Mouse (Mus musculus) neural tube, embryonic 11.5 days (tissue): ENCODE data around the gene Fam166a. TPM values are rescaled to one million over a fixed set of nuclear protein-coding genes. Genes with fewer than 3 reads are reported as not detected.
A peak's percentile ranks its signal among the peaks of the same experiment; 100 is the strongest.

Source experiments
- ATAC-seq: fragments of 200-750 bp; cut with Nextera tagmentation; 2 replicates; pipeline ENCODE4 v1.8.0; 2017; ENCODE audit warnings: moderate number of reproducible peaks, mild to moderate bottlenecking, moderate TSS enrichment, moderate library complexity; ENCODE audit not compliant: insufficient read depth, low FRiP score, low TSS enrichment
- DNase-seq: peaks from one replicate; pipeline ENCODE4 v3.0.0-alpha.2; 2015; ENCODE audit warnings: low spot score
- H3K27ac ChIP-seq: fragments of 300-500 bp; sonication (generic); 2 replicates; pipeline ENCODE4 v1.5.1; 2014; ENCODE audit warnings: low read depth, mild to moderate bottlenecking, low read length
- H3K27me3 ChIP-seq: fragments of 300-500 bp; sonication (generic); 2 replicates; pipeline ENCODE4 v1.6.1; 2014; ENCODE audit warnings: mild to moderate bottlenecking, low read length, mixed read lengths; ENCODE audit not compliant: control insufficient read depth, insufficient read depth
- H3K36me3 ChIP-seq: fragments of 300-500 bp; sonication (generic); 2 replicates; pipeline ENCODE4 v1.6.1; 2014; ENCODE audit warnings: mild to moderate bottlenecking, low read length, moderate library complexity, mixed read lengths; ENCODE audit not compliant: control insufficient read depth, insufficient read depth
- H3K4me1 ChIP-seq: fragments of 300-500 bp; sonication (generic); 2 replicates; pipeline ENCODE4 v1.6.1; 2014; ENCODE audit warnings: low read length, mixed read lengths; ENCODE audit not compliant: control insufficient read depth, insufficient read depth
- H3K4me2 ChIP-seq: fragments of 300-500 bp; sonication (generic); 2 replicates; pipeline ENCODE4 v1.6.1; 2014; ENCODE audit warnings: low read depth, mild to moderate bottlenecking, moderate library complexity
- H3K4me3 ChIP-seq: fragments of 300-500 bp; sonication (generic); 2 replicates; pipeline ENCODE4 v1.5.1; 2014; ENCODE audit warnings: low read depth, low read length
- H3K9ac ChIP-seq: fragments of 300-500 bp; sonication (generic); 2 replicates; pipeline ENCODE4 v1.6.1; 2014; ENCODE audit warnings: mild to moderate bottlenecking, low read length
- H3K9me3 ChIP-seq: fragments of 300-500 bp; sonication (generic); 2 replicates; pipeline ENCODE4 v1.6.1; 2016; ENCODE audit warnings: low read length; ENCODE audit not compliant: control insufficient read depth
- WGBS: fragments of 180-500 bp; shearing (Covaris S2); extraction: QIAGEN DNeasy Blood & Tissue Kit; methylation state at CpG from one replicate; pipeline ENCODE4 v1.1.7; 2014; 5-methylcytosine and 5-hydroxymethylcytosine counted together
- polyA plus RNA-seq: library from polyadenylated mRNA; unstranded; fragments of >200 nt; fragmentation: Nextera tagmentation; extraction: Ambion mirVana; gene quantifications from 2 replicates; pipeline ENCODE4 v1.2.1, GENCODE M21; 2014

The Fam166a gene
- polyA plus RNA-seq, 1 experiment from 2014 or later: not detected

DNA sequence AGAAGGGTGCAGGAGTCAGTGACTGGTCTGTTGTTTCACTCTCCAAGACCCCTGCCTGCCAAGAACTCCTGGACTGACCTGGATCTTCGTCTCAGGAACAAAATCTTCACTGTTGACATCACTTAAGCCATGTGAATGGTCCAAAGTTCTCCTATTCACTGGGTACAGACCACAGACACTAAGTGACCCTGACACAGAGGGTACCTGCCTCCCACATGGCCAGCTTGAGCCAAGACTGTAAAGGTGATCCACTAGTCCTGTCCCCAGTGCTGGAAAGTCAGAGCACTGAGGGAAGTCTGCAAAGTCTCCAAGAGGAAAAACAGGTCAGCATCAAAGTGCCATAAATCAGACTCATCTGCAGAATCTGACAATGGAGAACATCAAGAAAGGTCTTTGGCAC, 11.0 kb upstream of the Fam166a start:
- ATAC-seq (no peak), DNase-seq (no peak)
- Histone ChIP-seq H3K27ac (no peak overlapping the region), H3K27me3 (no peaks in the 10 kb centered on the region), H3K4me3 (no peak overlapping the region), H3K9ac (no peak overlapping the region), H3K9me3 (no peaks in the 10 kb centered on the region), H3K36me3 (peaks cover 17% of the 10 kb centered on the region), H3K4me2 (no peak overlapping the region), H3K4me1 (peaks cover 10% of the 10 kb centered on the region)
- WGBS: 74% methylated on average over 1 of the region's 1 CpGs

DNA sequence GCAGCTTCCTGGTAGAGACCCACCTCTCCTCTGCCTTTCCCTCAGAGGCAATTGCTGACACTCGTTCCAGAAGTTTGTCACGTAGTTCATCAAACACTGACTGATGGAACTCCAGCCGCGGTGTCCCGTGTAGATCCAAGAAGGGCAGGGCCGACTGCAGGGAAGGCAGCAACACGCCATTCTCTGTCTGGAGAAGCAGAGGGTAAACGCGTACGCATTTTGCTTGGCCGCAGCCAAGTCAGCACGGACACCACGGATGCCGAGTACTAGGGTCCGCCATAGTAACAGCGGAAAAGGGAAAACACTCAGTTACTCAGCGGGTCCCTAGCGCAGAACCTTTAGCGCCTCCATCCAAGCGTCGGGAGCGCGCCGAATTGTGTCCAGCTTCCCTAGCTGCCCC, 7.9 kb upstream of the Fam166a start:
- WGBS: under 1% methylated on average over 24 of the region's 24 CpGs
- H3K4me1 ChIP-seq: peaks cover 10% of the 10 kb centered on the region
- H3K27me3 ChIP-seq: no peaks in the 10 kb centered on the region
- H3K4me3 ChIP-seq: peak overlapping the region; percentile 87
- no peaks in the 10 kb centered on the region for H3K9me3 ChIP-seq
- peaks cover 5% of the 10 kb centered on the region for H3K36me3 ChIP-seq
- H3K9ac ChIP-seq: peak overlapping the region; percentile 92
- H3K27ac ChIP-seq: peak overlapping the region; percentile 78
- ATAC-seq: no peak
- peak overlapping the region; percentile 91 for H3K4me2 ChIP-seq
- no peak for DNase-seq

GRCm38 (mm10) chr2:25211121-25211670, 7.3 kb upstream of the Fam166a start, which contains the start of gene Nelfb:
Gene Nelfb (minus strand): TSS chr2:25211489.
- Histone ChIP-seq H3K4me1 (peaks cover 10% of the 10 kb centered on the region), H3K27me3 (no peaks in the 10 kb centered on the region), H3K36me3 (no peaks in the 10 kb centered on the region), H3K9ac (peak within 1 kb of the TSS; percentile 92), H3K9me3 (no peaks in the 10 kb centered on the region), H3K4me2 (peak within 1 kb of the TSS; percentile 91), H3K4me3 (peak within 1 kb of the TSS; percentile 87), H3K27ac (peak within 1 kb of the TSS; percentile 78)
- under 1% methylated on average over 44 of the region's 44 CpGs for WGBS
- DNase-seq (peak; percentile 91), ATAC-seq (peak; percentile 93)

- DNase-seq (no peak), ATAC-seq (no peak)
- no peak overlapping the region for H3K9ac ChIP-seq
- no peak overlapping the region for H3K27ac ChIP-seq
- H3K9me3 ChIP-seq: no peaks in the 10 kb centered on the region
- no peaks in the 10 kb centered on the region for H3K27me3 ChIP-seq
- H3K4me2 ChIP-seq: no peak overlapping the region
- no peak overlapping the region for H3K4me3 ChIP-seq
- 64% methylated on average over 23 of the region's 23 CpGs for WGBS
- H3K36me3 ChIP-seq: no peaks in the 10 kb centered on the region
- H3K4me1 ChIP-seq: peaks cover 10% of the 10 kb centered on the region
Observed at GRCm38 (mm10) chr2:25213266-25213865, 5.2 kb upstream of the Fam166a start.

GRCm38 (mm10) chr2:25214444-25214843, 4.1 kb upstream of the Fam166a start, which contains the start of gene Stpg3:
Gene Stpg3 (minus strand): TSS chr2:25214637.
- no peak within 1 kb of the TSS for H3K4me2 ChIP-seq
- H3K4me1 ChIP-seq: peaks cover 10% of the 10 kb centered on the region
- no peaks in the 10 kb centered on the region for H3K36me3 ChIP-seq
- no peak within 1 kb of the TSS for H3K9ac ChIP-seq
- H3K9me3 ChIP-seq: no peaks in the 10 kb centered on the region
- H3K27ac ChIP-seq: no peak within 1 kb of the TSS
- H3K4me3 ChIP-seq: no peak within 1 kb of the TSS
- no peak for DNase-seq
- H3K27me3 ChIP-seq: no peaks in the 10 kb centered on the region
- ATAC-seq: no peak
- 85% methylated on average over 3 of the region's 3 CpGs for WGBS

DNA sequence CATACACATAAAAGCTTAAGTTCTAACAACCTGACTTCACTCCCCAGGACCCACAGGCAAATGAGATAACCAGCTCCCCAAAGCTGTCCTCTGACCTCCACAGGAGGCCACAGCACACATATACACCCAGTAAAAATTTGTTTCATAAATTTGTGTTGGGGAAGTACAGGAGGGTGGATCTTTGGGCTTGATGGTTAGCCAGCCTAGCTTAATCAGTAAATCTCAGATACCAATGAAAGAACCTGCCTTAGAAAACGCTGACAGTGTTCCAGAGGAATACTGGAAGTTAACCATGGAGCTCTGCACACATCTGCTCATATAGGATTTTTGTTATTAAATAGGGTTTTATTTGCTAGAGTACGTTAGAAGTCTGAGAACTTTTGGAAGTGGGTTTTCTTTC, 879 bp upstream of the Fam166a start:
- no peak overlapping the region for H3K9ac ChIP-seq
- H3K9me3 ChIP-seq: no peaks in the 10 kb centered on the region
- no peak overlapping the region for H3K4me2 ChIP-seq
- DNase-seq: no peak
- no peaks in the 10 kb centered on the region for H3K36me3 ChIP-seq
- H3K4me1 ChIP-seq: no peaks in the 10 kb centered on the region
- no peak for ATAC-seq
- no peak overlapping the region for H3K27ac ChIP-seq
- no peak overlapping the region for H3K4me3 ChIP-seq
- no peaks in the 10 kb centered on the region for H3K27me3 ChIP-seq
- WGBS: 60% methylated on average over 2 of the region's 2 CpGs

DNA sequence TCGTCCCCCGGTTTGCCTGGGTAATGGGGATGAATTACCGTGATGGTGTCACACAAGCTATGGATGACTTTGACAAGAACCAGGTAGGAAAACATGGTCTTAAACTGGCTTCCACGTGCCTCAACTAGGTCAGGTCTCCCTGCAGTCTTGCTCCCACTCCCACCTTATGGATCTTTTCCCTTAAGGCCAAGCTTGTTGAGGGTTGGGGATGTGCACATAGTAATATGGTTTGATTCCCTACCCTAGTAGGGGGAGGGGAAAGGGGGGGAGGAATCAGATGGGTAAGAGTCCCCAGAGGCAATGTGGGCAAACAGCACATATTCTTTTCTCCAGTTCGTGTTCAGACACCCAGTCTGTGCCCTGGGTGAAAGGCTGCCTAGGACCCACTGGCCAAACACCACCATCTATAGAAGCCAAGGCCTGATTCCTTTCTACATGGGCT, 2.8 kb downstream of the Fam166a start:
- H3K27ac ChIP-seq: no peak overlapping the region
- no peak for ATAC-seq
- no peak overlapping the region for H3K9ac ChIP-seq
- DNase-seq: no peak
- H3K9me3 ChIP-seq: no peaks in the 10 kb centered on the region
- H3K36me3 ChIP-seq: no peaks in the 10 kb centered on the region
- no peak overlapping the region for H3K4me3 ChIP-seq
- WGBS: 73% methylated on average over 5 of the region's 5 CpGs
- no peaks in the 10 kb centered on the region for H3K27me3 ChIP-seq
- H3K4me2 ChIP-seq: no peak overlapping the region
- peaks cover 11% of the 10 kb centered on the region for H3K4me1 ChIP-seq

- Histone ChIP-seq H3K9ac (peak overlapping the region; percentile 76), H3K27ac (peak overlapping the region; percentile 78), H3K36me3 (no peaks in the 10 kb centered on the region), H3K4me2 (peak overlapping the region; percentile 79), H3K9me3 (no peaks in the 10 kb centered on the region), H3K4me1 (peaks cover 11% of the 10 kb centered on the region), H3K4me3 (peak overlapping the region; percentile 78), H3K27me3 (no peaks in the 10 kb centered on the region)
- 5% methylated on average over 37 of the region's 53 CpGs for WGBS
- peak; percentile 21 for ATAC-seq
- no peak for DNase-seq
Observed at GRCm38 (mm10) chr2:25223681-25224491, 5.3 kb downstream of the Fam166a start.
